Mouse (Mus musculus): Measurements from ENCODE around the gene Hpse.

DNA sequence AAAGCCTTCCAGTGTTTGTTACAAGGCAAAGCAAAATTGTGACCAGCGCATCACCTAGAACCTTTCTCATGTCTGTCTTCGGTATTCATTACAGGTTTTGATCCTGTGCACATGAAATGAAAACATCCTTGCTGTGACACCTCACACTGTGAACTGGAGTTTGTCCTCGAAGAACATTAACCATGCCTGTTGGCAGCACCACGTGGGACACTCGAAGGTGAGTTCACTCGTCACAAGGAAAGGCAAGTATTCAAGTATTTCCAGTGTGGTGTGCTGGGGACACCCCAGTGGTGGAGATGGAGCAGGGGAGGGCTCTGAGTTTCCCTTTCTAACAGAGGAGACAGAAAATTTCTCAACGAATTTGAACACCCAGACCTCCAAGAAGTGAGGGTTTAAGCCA, 68.5 kb downstream of the Hpse start:
- no peak for TF ChIP-seq CTCF (IDR thresholded peaks at IDR 0.05; ENCODE audit: borderline replicate concordance, control insufficient read depth, extremely low read depth, insufficient read depth, low read length, poor library complexity)
- no peak for TF ChIP-seq POLR2A (IDR thresholded peaks at IDR 0.05; ENCODE audit: control insufficient read depth, extremely low read depth, insufficient read depth, low read length, poor library complexity)
